Mouse (Mus musculus) olfactory bulb, adult 2 months (tissue): ENCODE data around the gene Mcmbp.
A peak's percentile ranks its signal among the peaks of the same experiment; 100 is the strongest.

Experiments used
- CTCF ChIP-seq: fragments of 200-500 bp; IDR thresholded peaks from 2 replicates; pipeline ENCODE4 v1.5.1; 2012; ENCODE audit warnings: low read depth, mild to moderate bottlenecking, low read length, moderate library complexity; ENCODE audit not compliant: insufficient read depth
- POLR2A ChIP-seq: fragments of 200-500 bp; IDR thresholded peaks from 2 replicates; pipeline ENCODE4 v1.6.1; 2012; ENCODE audit warnings: mild to moderate bottlenecking, low read depth, low read length, moderate library complexity; ENCODE audit not compliant: insufficient read depth

DNA sequence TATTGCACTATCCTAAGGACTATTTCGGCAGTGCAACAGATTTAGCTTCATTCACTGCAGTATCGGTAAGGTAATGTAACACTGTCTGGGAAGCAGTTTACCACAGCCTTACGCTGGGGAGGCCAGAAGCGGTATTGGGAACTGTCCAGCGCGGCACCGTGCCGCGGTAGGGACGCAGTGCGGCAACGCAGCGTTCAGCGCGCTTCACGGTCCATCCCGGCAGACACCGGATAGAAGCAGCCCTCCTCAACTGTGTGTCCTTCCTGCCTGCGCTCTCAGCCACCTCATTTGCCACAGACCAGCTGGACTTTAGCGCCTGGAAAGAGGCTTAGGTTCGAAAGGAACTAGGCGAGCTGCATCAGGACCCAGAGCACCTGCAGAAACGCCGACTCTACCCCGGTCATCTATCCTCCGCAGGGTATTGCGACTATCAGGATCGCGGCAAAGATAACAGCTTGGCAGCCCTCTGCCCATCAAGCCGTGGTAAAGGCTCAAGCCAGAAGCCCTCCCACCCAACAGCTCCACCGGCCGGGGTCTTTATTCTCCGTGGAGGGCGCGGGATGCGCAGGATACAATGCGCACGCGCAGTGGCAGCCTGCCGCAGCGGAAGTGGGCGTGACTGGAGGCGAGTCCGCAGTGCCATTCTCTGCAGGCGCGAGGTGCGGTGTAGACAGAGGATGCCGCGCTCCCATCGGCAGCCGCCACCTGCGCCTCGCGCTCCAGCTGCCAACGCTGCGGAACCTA is 52.3 kb downstream of the Mcmbp start:
- TF ChIP-seq POLR2A (peak; percentile 83), CTCF (peak; percentile 14; the same call in 1 of the 2 replicates)
